Mouse (Mus musculus): Measurements from ENCODE around the gene Mapk13. TPM values are rescaled to one million over a fixed set of nuclear protein-coding genes. Genes with fewer than 3 reads are reported as not detected.
A peak's percentile ranks its signal among the peaks of the same experiment; 100 is the strongest.
"Not testable (repeated sequence)": the region's sequence is repeated elsewhere in the genome, so short reads cannot be mapped to it uniquely, and the experiment has no call there.

Gene Mapk13
- 31.8 and 33.5 TPM in 2 replicates for polyA plus RNA-seq (2014; fragmentation: Nextera tagmentation; extraction: Ambion mirVana)

GRCm38 (mm10) chr17:28769121-28769874 is at the start of gene Mapk13:
Gene Mapk13, plus strand, starts transcription at chr17:28769297.
- peak within 1 kb of the TSS; percentile 70 for H3K9ac ChIP-seq (ENCODE audit: low read depth, low read length)
- DNase-seq (ENCODE audit: low spot score), result peak; percentile 71

DNA sequence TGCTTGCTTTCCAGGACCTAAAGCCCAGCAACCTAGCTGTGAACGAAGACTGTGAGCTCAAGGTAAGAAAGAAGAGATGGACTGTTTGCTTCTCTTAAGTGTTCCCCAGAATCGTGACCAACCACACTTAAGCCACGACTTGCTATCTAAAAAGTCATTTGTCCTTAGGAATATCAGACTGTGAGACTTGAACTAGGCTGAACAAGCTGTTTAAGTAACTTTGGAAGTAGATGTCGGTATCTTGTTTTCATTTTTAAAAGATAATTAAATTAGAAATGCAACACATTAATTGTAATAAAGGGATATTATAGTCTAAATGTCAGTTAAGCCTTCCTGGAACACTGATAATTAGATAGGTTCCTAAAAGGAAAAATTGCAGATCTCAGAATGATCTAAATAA is 43.3 kb upstream of the Mapk13 start, which contains the start of gene AC170998.1:
Gene AC170998.1, plus strand, starts transcription at position 301 of the 400 bp plus-strand sequence.
- peaks cover 82% of the 10 kb centered on the region for H3K36me3 ChIP-seq (ENCODE audit: control insufficient read depth, insufficient read depth, low read length)
- no peaks in the 10 kb centered on the region for H3K4me1 ChIP-seq (ENCODE audit: control insufficient read depth, insufficient read depth, low read length)
- no peaks in the 10 kb centered on the region for H3K27me3 ChIP-seq (replicated peaks; ENCODE audit: control insufficient read depth, insufficient read depth, low read length)
- no peak within 1 kb of the TSS for H3K4me3 ChIP-seq (ENCODE audit: low read depth, low read length)
- H3K4me2 ChIP-seq (ENCODE audit: low read depth, low read length), result no peak within 1 kb of the TSS
- DNase-seq (ENCODE audit: low spot score) (no peak), ATAC-seq (ENCODE audit: low read depth) (no peak)
- 92% methylated on average over 4 of the region's 4 CpGs for WGBS
- H3K9ac ChIP-seq (ENCODE audit: low read depth, low read length), result no peak within 1 kb of the TSS
- H3K27ac ChIP-seq (replicated peaks; ENCODE audit: low read depth, low read length), result no peak within 1 kb of the TSS
- no peaks in the 10 kb centered on the region for H3K9me3 ChIP-seq (ENCODE audit: control insufficient read depth, low read length)

More at GRCm38 (mm10) chr17:28769121-28769874, at the start of gene Mapk13:
- peak within 1 kb of the TSS; percentile 56 for H3K4me3 ChIP-seq (ENCODE audit: low read depth, low read length)
- WGBS, result 2% methylated on average over 30 of the region's 58 CpGs
- H3K4me1 ChIP-seq (ENCODE audit: control insufficient read depth, insufficient read depth, low read length), result peaks cover 7% of the 10 kb centered on the region; the same call in 1 of the 2 replicates
- no peaks in the 10 kb centered on the region for H3K9me3 ChIP-seq (ENCODE audit: control insufficient read depth, low read length)
- H3K4me2 ChIP-seq (ENCODE audit: low read depth, low read length), result peak within 1 kb of the TSS; percentile 89
- peaks cover 14% of the 10 kb centered on the region for H3K27me3 ChIP-seq (replicated peaks; ENCODE audit: control insufficient read depth, insufficient read depth, low read length)
- H3K27ac ChIP-seq (replicated peaks; ENCODE audit: low read depth, low read length), result peak within 1 kb of the TSS; percentile 33; the same call in 1 of the 2 replicates
- H3K36me3 ChIP-seq (ENCODE audit: control insufficient read depth, insufficient read depth, low read length), result no peaks in the 10 kb centered on the region
- peak; percentile 44 for ATAC-seq (ENCODE audit: low read depth)

GRCm38 (mm10) chr17:28727511-28727910 is 41.6 kb upstream of the Mapk13 start:
- not testable (repeated sequence) for H3K4me1 ChIP-seq (ENCODE audit: control insufficient read depth, insufficient read depth, low read length); ATAC-seq (ENCODE audit: low read depth); H3K27me3 ChIP-seq (replicated peaks; ENCODE audit: control insufficient read depth, insufficient read depth, low read length); H3K27ac ChIP-seq (replicated peaks; ENCODE audit: low read depth, low read length); DNase-seq (ENCODE audit: low spot score); H3K9me3 ChIP-seq (ENCODE audit: control insufficient read depth, low read length); H3K4me3 ChIP-seq (ENCODE audit: low read depth, low read length); H3K4me2 ChIP-seq (ENCODE audit: low read depth, low read length); H3K9ac ChIP-seq (ENCODE audit: low read depth, low read length)
- H3K36me3 ChIP-seq (ENCODE audit: control insufficient read depth, insufficient read depth, low read length), result peaks cover 92% of the 10 kb centered on the region
- WGBS, result 88% methylated on average over 11 of the region's 11 CpGs

DNA sequence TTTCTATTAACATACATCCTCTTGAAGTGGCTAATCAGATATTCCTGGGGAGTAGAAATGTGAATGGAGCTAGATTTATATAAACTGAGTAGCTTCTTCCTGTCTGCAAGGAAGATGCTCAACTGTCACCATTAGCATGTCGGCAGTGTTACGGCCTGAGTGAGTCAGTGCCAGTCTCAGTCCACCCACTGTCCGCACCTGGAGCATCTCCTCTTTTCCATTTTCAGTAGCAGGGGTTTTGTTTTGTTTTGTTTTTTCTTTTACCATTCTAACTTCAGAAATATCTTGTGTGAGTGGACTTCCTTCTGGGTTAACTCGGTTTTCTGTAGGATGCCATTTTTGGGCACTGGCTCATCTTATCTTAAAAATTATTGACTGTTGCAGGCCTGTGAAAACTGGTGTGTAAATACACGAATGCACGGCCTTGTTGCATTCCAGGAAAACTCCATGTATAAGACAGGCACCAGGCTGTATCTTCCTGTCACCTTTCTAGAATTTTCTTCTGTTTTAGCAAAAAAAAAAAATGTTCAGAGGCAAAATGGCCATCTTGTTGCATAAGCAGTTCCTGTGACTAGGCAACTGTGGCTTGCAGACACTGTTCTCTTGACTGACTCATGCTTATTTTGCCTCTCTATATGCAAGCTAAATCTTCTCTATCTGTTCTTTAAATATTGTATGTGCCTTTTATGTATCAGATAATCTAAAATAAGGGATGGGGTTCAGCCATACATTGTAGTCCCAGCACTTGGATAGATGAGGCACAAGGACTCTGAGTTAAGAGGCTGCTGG is 33.6 kb upstream of the Mapk13 start:
- no peaks in the 10 kb centered on the region for H3K9me3 ChIP-seq (ENCODE audit: control insufficient read depth, low read length)
- DNase-seq (ENCODE audit: low spot score), result no peak
- H3K4me2 ChIP-seq (ENCODE audit: low read depth, low read length), result no peak overlapping the region
- H3K9ac ChIP-seq (ENCODE audit: low read depth, low read length), result no peak overlapping the region
- no peaks in the 10 kb centered on the region for H3K4me1 ChIP-seq (ENCODE audit: control insufficient read depth, insufficient read depth, low read length)
- no peaks in the 10 kb centered on the region for H3K27me3 ChIP-seq (replicated peaks; ENCODE audit: control insufficient read depth, insufficient read depth, low read length)
- no peak overlapping the region for H3K4me3 ChIP-seq (ENCODE audit: low read depth, low read length)
- ATAC-seq (ENCODE audit: low read depth), result no peak
- no peak overlapping the region for H3K27ac ChIP-seq (replicated peaks; ENCODE audit: low read depth, low read length)
- WGBS, result 93% methylated on average over 6 of the region's 6 CpGs
- H3K36me3 ChIP-seq (ENCODE audit: control insufficient read depth, insufficient read depth, low read length), result peaks cover 80% of the 10 kb centered on the region

GRCm38 (mm10) chr17:28736486-28736885 is 32.6 kb upstream of the Mapk13 start:
- Histone ChIP-seq H3K36me3 (ENCODE audit: control insufficient read depth, insufficient read depth, low read length) (peaks cover 80% of the 10 kb centered on the region), H3K27ac (replicated peaks; ENCODE audit: low read depth, low read length) (no peak overlapping the region), H3K4me2 (ENCODE audit: low read depth, low read length) (no peak overlapping the region), H3K27me3 (replicated peaks; ENCODE audit: control insufficient read depth, insufficient read depth, low read length) (no peaks in the 10 kb centered on the region), H3K4me1 (ENCODE audit: control insufficient read depth, insufficient read depth, low read length) (no peaks in the 10 kb centered on the region), H3K9me3 (ENCODE audit: control insufficient read depth, low read length) (no peaks in the 10 kb centered on the region), H3K4me3 (ENCODE audit: low read depth, low read length) (no peak overlapping the region), H3K9ac (ENCODE audit: low read depth, low read length) (no peak overlapping the region)
- DNase-seq (ENCODE audit: low spot score) (no peak), ATAC-seq (ENCODE audit: low read depth) (no peak)
- WGBS, result 73% methylated on average over 4 of the region's 4 CpGs

- 81% methylated on average over 4 of the region's 4 CpGs for WGBS
- Histone ChIP-seq H3K4me3 (ENCODE audit: low read depth, low read length) (no peak overlapping the region), H3K4me2 (ENCODE audit: low read depth, low read length) (no peak overlapping the region), H3K9ac (ENCODE audit: low read depth, low read length) (no peak overlapping the region), H3K36me3 (ENCODE audit: control insufficient read depth, insufficient read depth, low read length) (peaks cover 80% of the 10 kb centered on the region), H3K27me3 (replicated peaks; ENCODE audit: control insufficient read depth, insufficient read depth, low read length) (no peaks in the 10 kb centered on the region), H3K9me3 (ENCODE audit: control insufficient read depth, low read length) (no peaks in the 10 kb centered on the region), H3K27ac (replicated peaks; ENCODE audit: low read depth, low read length) (no peak overlapping the region), H3K4me1 (ENCODE audit: control insufficient read depth, insufficient read depth, low read length) (no peaks in the 10 kb centered on the region)
- ATAC-seq (ENCODE audit: low read depth), result no peak
- DNase-seq (ENCODE audit: low spot score), result no peak
Measured at GRCm38 (mm10) chr17:28737973-28738372, 31.1 kb upstream of the Mapk13 start.

- no peaks in the 10 kb centered on the region for H3K9me3 ChIP-seq (ENCODE audit: control insufficient read depth, low read length)
- no peak overlapping the region for H3K4me2 ChIP-seq (ENCODE audit: low read depth, low read length)
- DNase-seq (ENCODE audit: low spot score), result no peak
- no peak for ATAC-seq (ENCODE audit: low read depth)
- no peaks in the 10 kb centered on the region for H3K27me3 ChIP-seq (replicated peaks; ENCODE audit: control insufficient read depth, insufficient read depth, low read length)
- H3K27ac ChIP-seq (replicated peaks; ENCODE audit: low read depth, low read length), result no peak overlapping the region
- H3K9ac ChIP-seq (ENCODE audit: low read depth, low read length), result no peak overlapping the region
- peaks cover 83% of the 10 kb centered on the region for H3K36me3 ChIP-seq (ENCODE audit: control insufficient read depth, insufficient read depth, low read length)
- 92% methylated on average over 6 of the region's 6 CpGs for WGBS
- H3K4me3 ChIP-seq (ENCODE audit: low read depth, low read length), result no peak overlapping the region
- no peaks in the 10 kb centered on the region for H3K4me1 ChIP-seq (ENCODE audit: control insufficient read depth, insufficient read depth, low read length)
Measured at GRCm38 (mm10) chr17:28739244-28739643, 29.9 kb upstream of the Mapk13 start.

GRCm38 (mm10) chr17:28743145-28743866 is 25.8 kb upstream of the Mapk13 start:
- Histone ChIP-seq H3K27ac (replicated peaks; ENCODE audit: low read depth, low read length) (no peak overlapping the region), H3K4me3 (ENCODE audit: low read depth, low read length) (no peak overlapping the region), H3K4me2 (ENCODE audit: low read depth, low read length) (no peak overlapping the region), H3K36me3 (ENCODE audit: control insufficient read depth, insufficient read depth, low read length) (peaks cover 97% of the 10 kb centered on the region), H3K4me1 (ENCODE audit: control insufficient read depth, insufficient read depth, low read length) (no peaks in the 10 kb centered on the region), H3K9me3 (ENCODE audit: control insufficient read depth, low read length) (no peaks in the 10 kb centered on the region), H3K9ac (ENCODE audit: low read depth, low read length) (no peak overlapping the region), H3K27me3 (replicated peaks; ENCODE audit: control insufficient read depth, insufficient read depth, low read length) (no peaks in the 10 kb centered on the region)
- 93% methylated on average over 11 of the region's 11 CpGs for WGBS
- DNase-seq (ENCODE audit: low spot score) (no peak), ATAC-seq (ENCODE audit: low read depth) (no peak)

All from embryonic facial prominence, embryonic 14.5 days (tissue).